Mouse (Mus musculus) T-cell, adult 2 months (primary cell): ENCODE measurements at regions not wholly inside any gene's neighbourhood (a gene's known extent, or its start where the extent isn't known, plus 50 kb on each side); places are given as distances from the start of the nearest gene placed in this dataset.

Experiments
- DNase-seq: peaks from one replicate; pipeline ENCODE4 v3.0.0; 2022; ENCODE audit warnings: low spot score

DNA sequence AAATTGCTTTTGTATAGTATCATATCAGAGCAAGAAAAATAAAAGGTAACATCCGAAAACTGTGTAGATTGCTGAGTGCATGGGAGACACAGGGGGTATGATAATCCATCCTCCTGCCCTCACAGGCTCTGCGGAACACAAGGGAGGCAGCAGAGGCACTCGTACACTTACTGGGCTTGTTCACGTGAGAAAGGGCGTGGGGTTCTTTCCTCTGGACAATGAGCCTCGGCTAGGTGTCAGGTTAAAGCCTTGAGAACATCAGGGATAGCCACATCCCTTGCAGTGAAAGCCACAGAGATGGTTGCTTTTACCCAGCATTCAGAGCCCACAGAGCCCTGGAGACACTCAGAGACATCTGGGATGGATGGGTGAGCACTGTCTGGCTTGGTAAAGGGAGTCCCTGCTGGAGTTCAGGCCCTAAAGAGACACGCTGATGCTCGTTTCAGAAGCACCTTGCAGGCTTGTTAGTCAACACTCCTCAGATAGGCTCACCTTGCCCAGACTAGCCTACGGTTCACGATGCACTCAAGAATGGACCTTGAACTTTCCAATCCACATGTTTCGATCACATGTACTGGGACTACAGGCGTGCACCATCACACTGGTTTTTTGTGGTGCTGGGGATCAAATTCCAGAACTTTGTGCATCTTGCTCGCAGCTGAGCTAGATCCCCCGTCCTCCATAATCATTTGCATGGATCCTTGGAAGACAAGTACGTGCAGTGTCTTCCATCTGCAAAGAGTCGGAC lies 83.5 kb upstream of the Spin1 start:
- DNase-seq, result no peak

- DNase-seq, result no peak
Observed at GRCm38 (mm10) chr13:51017727-51018321, 82.9 kb upstream of the Spin1 start.

- no peak for DNase-seq
Observed at GRCm38 (mm10) chr13:51018366-51018765, 82.3 kb upstream of the Spin1 start.

GRCm38 (mm10) chr13:51022401-51023250 lies 78.1 kb upstream of the Spin1 start:
- DNase-seq, result no peak

DNA sequence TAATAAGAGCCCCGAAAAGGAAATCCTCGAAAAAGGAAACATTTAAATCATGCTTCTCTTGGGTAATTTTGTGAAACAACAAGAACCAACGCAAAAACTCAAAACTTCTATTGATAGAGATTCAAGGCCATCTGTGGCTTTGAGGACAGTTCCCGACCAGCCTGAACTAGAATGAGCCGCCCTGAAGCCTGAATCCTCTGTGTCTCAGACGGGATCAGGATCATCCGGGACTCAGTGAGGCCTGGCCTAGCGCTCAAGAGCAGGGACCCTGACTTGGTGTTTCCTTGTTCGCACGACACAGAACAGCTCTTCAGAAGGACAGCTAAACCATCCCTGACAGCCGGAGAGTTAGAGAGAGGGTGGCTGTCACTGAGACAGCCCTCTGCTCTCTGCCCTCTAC lies 77.4 kb upstream of the Spin1 start:
- DNase-seq, result no peak

- no peak for DNase-seq
Observed at GRCm38 (mm10) chr13:51026311-51026918, 74.3 kb upstream of the Spin1 start.

DNA sequence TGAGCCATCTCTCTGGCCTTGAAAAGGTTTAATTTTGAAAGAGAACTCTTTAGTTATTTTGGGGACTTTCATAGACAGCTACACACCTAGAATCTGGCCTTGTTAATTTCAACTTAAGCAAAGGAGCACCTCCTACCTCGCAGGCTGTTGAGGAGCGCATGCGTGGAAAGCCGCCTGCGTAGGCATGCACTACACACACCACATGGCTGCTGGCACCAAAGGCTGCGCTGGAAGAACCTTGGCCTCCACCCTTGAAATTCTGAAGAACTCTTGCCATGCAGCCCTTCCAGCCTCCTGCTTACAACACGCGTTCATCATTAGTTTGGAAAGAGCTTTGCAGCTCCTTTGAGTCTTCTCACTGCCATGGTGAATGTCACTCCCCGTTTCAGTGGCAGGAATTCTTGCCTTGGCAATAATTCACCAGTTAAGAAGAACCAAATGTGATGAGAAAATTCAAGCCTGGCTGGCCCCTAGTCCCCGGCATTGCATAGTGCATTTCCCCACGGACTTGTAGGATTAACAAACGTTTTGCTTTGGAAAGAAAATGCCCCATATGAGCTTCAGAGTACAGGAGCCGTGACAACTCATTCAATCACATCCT lies 62.7 kb upstream of the Spin1 start:
- no peak for DNase-seq

GRCm38 (mm10) chr13:51038955-51039354 lies 61.7 kb upstream of the Spin1 start:
- no peak for DNase-seq

DNA sequence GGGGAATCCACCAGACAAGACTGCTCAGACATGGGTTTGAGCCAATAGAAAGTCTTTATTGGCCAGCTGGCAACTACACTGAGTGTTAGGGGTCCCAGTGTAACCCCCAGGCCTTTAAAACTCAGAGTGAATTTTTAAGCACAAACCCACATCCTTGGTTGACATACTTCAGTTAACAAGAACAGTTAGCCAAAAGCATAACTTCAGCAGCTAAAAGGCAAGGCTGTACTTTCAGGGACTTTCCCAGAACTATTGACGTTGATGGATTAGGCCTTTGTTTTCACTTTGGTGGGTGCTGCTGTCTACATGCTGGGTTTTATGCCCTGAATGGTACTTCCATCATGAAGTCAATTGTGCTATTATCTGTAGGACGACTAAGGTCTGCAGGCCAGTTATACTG lies 59.6 kb upstream of the Spin1 start:
- no peak for DNase-seq

DNA sequence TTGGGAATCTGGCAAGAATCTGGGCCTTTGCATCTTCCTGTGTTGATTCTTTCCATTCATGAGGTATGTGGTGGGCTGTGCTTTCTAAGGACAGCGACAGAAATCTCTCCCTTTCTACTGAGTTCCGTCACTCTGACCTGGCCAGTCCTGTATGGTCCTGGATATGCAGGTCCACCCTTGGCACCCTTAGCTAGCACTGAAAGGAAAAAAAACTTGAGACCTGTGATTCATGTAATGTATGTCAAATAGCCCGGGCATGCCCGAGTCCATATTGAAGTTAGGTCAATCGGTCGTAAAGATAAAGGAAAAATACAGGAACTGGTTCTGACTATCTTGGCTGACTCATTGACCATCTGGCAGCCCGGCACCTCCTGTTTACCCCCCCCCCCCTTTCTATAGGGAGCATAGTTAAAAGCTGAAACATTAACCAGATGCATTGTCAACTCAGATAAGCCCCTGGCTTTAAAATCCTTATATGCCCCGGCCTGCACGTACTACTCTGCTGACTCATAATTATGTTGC lies 57.7 kb upstream of the Spin1 start:
- DNase-seq, result no peak
